Mouse (Mus musculus): ENCODE data around the gene Iqsec3. TPM values are rescaled to one million over a fixed set of nuclear protein-coding genes. Genes with fewer than 3 reads are reported as not detected.
A peak's percentile ranks its signal among the peaks of the same experiment; 100 is the strongest.

Gene Iqsec3
- polyA plus RNA-seq, 1 experiment, result not detected

- no peaks in the 10 kb centered on the region for H3K4me1 ChIP-seq (ENCODE audit: control insufficient read depth, insufficient read depth, low read length)
- TF ChIP-seq POLR2A (IDR thresholded peaks at IDR 0.05; ENCODE audit: borderline replicate concordance, low read depth, low read length) (no peak), CTCF (IDR thresholded peaks at IDR 0.05; ENCODE audit: low read depth, low read length) (no peak)
- H3K4me3 ChIP-seq (ENCODE audit: insufficient read depth, low read length), result no peak overlapping the region
- no peak overlapping the region for H3K27ac ChIP-seq (ENCODE audit: insufficient read depth, low read depth, low read length)
Measured at GRCm38 (mm10) chr6:121405311-121405710, 68.2 kb downstream of the Iqsec3 start.

- H3K4me3 ChIP-seq (ENCODE audit: insufficient read depth, low read length), result no peak overlapping the region
- no peak overlapping the region for H3K27ac ChIP-seq (ENCODE audit: insufficient read depth, low read depth, low read length)
- H3K4me1 ChIP-seq (ENCODE audit: control insufficient read depth, insufficient read depth, low read length), result no peaks in the 10 kb centered on the region
- TF ChIP-seq POLR2A (IDR thresholded peaks at IDR 0.05; ENCODE audit: borderline replicate concordance, low read depth, low read length) (no peak), CTCF (IDR thresholded peaks at IDR 0.05; ENCODE audit: low read depth, low read length) (no peak)
Measured at GRCm38 (mm10) chr6:121402661-121403244, 70.7 kb downstream of the Iqsec3 start.

GRCm38 (mm10) chr6:121401826-121402660 lies 71.4 kb downstream of the Iqsec3 start:
- Histone ChIP-seq H3K4me3 (ENCODE audit: insufficient read depth, low read length) (no peak overlapping the region), H3K27ac (ENCODE audit: insufficient read depth, low read depth, low read length) (no peak overlapping the region), H3K4me1 (ENCODE audit: control insufficient read depth, insufficient read depth, low read length) (no peaks in the 10 kb centered on the region)
- no peak for TF ChIP-seq CTCF (IDR thresholded peaks at IDR 0.05; ENCODE audit: low read depth, low read length)
- TF ChIP-seq POLR2A (IDR thresholded peaks at IDR 0.05; ENCODE audit: borderline replicate concordance, low read depth, low read length), result no peak

- no peak for TF ChIP-seq CTCF (IDR thresholded peaks at IDR 0.05; ENCODE audit: low read depth, low read length)
- no peak for TF ChIP-seq POLR2A (IDR thresholded peaks at IDR 0.05; ENCODE audit: borderline replicate concordance, low read depth, low read length)
- H3K4me3 ChIP-seq (ENCODE audit: insufficient read depth, low read length), result no peak overlapping the region
- H3K4me1 ChIP-seq (ENCODE audit: control insufficient read depth, insufficient read depth, low read length), result no peaks in the 10 kb centered on the region
- no peak overlapping the region for H3K27ac ChIP-seq (ENCODE audit: insufficient read depth, low read depth, low read length)
Measured at GRCm38 (mm10) chr6:121401140-121401539, 72.3 kb downstream of the Iqsec3 start.

- no peaks in the 10 kb centered on the region for H3K4me1 ChIP-seq (ENCODE audit: control insufficient read depth, insufficient read depth, low read length)
- TF ChIP-seq CTCF (IDR thresholded peaks at IDR 0.05; ENCODE audit: low read depth, low read length) (no peak), POLR2A (IDR thresholded peaks at IDR 0.05; ENCODE audit: borderline replicate concordance, low read depth, low read length) (no peak)
- no peak overlapping the region for H3K27ac ChIP-seq (ENCODE audit: insufficient read depth, low read depth, low read length)
- H3K4me3 ChIP-seq (ENCODE audit: insufficient read depth, low read length), result no peak overlapping the region
Measured at GRCm38 (mm10) chr6:121392610-121393252, 80.7 kb downstream of the Iqsec3 start.

GRCm38 (mm10) chr6:121385397-121385796 lies 88.1 kb downstream of the Iqsec3 start:
- Histone ChIP-seq H3K27ac (ENCODE audit: insufficient read depth, low read depth, low read length) (no peak overlapping the region), H3K4me1 (ENCODE audit: control insufficient read depth, insufficient read depth, low read length) (peaks cover 5% of the 10 kb centered on the region), H3K4me3 (ENCODE audit: insufficient read depth, low read length) (peak overlapping the region; percentile 4; the same call in 1 of the 2 replicates)
- no peak for TF ChIP-seq CTCF (IDR thresholded peaks at IDR 0.05; ENCODE audit: low read depth, low read length)
- no peak for TF ChIP-seq POLR2A (IDR thresholded peaks at IDR 0.05; ENCODE audit: borderline replicate concordance, low read depth, low read length)

- no peak for TF ChIP-seq CTCF (IDR thresholded peaks at IDR 0.05; ENCODE audit: low read depth, low read length)
- no peak for TF ChIP-seq POLR2A (IDR thresholded peaks at IDR 0.05; ENCODE audit: borderline replicate concordance, low read depth, low read length)
- Histone ChIP-seq H3K4me3 (ENCODE audit: insufficient read depth, low read length) (no peak overlapping the region), H3K27ac (ENCODE audit: insufficient read depth, low read depth, low read length) (no peak overlapping the region), H3K4me1 (ENCODE audit: control insufficient read depth, insufficient read depth, low read length) (peaks cover 5% of the 10 kb centered on the region)
Measured at GRCm38 (mm10) chr6:121382071-121382470, 91.4 kb downstream of the Iqsec3 start.

- TF ChIP-seq CTCF (IDR thresholded peaks at IDR 0.05; ENCODE audit: low read depth, low read length) (no peak), POLR2A (IDR thresholded peaks at IDR 0.05; ENCODE audit: borderline replicate concordance, low read depth, low read length) (no peak)
- Histone ChIP-seq H3K27ac (ENCODE audit: insufficient read depth, low read depth, low read length) (no peak overlapping the region), H3K4me3 (ENCODE audit: insufficient read depth, low read length) (no peak overlapping the region), H3K4me1 (ENCODE audit: control insufficient read depth, insufficient read depth, low read length) (peaks cover 5% of the 10 kb centered on the region)
Measured at GRCm38 (mm10) chr6:121380576-121380975, 92.9 kb downstream of the Iqsec3 start.

GRCm38 (mm10) chr6:121378256-121378655 lies 95.2 kb downstream of the Iqsec3 start:
- no peak overlapping the region for H3K4me3 ChIP-seq (ENCODE audit: insufficient read depth, low read length)
- TF ChIP-seq CTCF (IDR thresholded peaks at IDR 0.05; ENCODE audit: low read depth, low read length) (no peak), POLR2A (IDR thresholded peaks at IDR 0.05; ENCODE audit: borderline replicate concordance, low read depth, low read length) (no peak)
- H3K27ac ChIP-seq (ENCODE audit: insufficient read depth, low read depth, low read length), result no peak overlapping the region
- H3K4me1 ChIP-seq (ENCODE audit: control insufficient read depth, insufficient read depth, low read length), result no peaks in the 10 kb centered on the region

- H3K4me3 ChIP-seq (ENCODE audit: insufficient read depth, low read length), result no peak overlapping the region
- H3K4me1 ChIP-seq (ENCODE audit: control insufficient read depth, insufficient read depth, low read length), result no peaks in the 10 kb centered on the region
- H3K27ac ChIP-seq (ENCODE audit: insufficient read depth, low read depth, low read length), result no peak overlapping the region
- TF ChIP-seq POLR2A (IDR thresholded peaks at IDR 0.05; ENCODE audit: borderline replicate concordance, low read depth, low read length), result no peak
- TF ChIP-seq CTCF (IDR thresholded peaks at IDR 0.05; ENCODE audit: low read depth, low read length), result no peak
Measured at GRCm38 (mm10) chr6:121376159-121376558, 97.3 kb downstream of the Iqsec3 start.
